ENCODE assay signal across 11 mouse cellular contexts in the genomic region with DNA sequence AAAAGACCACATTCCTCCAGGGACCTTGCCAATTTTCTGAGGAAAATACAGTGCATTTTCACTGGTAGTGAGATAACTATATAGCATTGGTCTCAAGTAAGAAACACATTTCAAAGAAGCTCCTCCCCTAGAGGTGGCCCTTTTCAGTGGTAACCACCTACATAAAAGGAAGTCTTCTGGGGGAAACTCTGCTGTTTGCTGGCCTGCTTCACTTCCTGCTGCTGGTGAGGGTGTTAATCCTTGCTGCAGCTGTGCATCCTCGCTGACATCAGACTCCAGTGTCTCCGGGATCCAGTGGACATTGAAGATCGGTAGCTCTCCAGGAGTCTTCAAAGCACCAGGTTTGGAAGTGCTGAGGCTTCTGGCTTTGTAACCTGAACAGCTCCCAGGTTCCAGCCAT. TPM values are rescaled to one million over a fixed set of nuclear protein-coding genes. Genes with fewer than 3 reads are reported as not detected.
DNase-seq lines count a peak whose midpoint lies in the region; ATAC-seq and TF ChIP-seq lines count a peak whose summit lies in the region.
"Not testable (repeated sequence)": the region's sequence is repeated elsewhere in the genome, so short reads cannot be mapped to it uniquely, and the experiment has no call there.
"Had no signal": no experiment of that assay in that cellular context is flagged by ENCODE, and none has a peak within 500 bp of the region (broad histone marks: within the 10 kb centered on the region; RNA-seq: fewer than 3 reads in every experiment).

Gene Slc28a2, plus strand, starts transcription at position 278 of the 400 bp plus-strand sequence.

- H3K4me2 ChIP-seq in heart, embryonic 16.5 days (ENCODE audit: low read depth, low read length), result not testable (repeated sequence)

- peak within 1 kb of the TSS; percentile 54; the same call in 1 of the 2 replicates for H3K27ac ChIP-seq in gastrocnemius, adult 2 months
- not testable (repeated sequence) for H3K27ac ChIP-seq in heart, embryonic 16.5 days (ENCODE audit: low read length); thymus, adult 2 months (ENCODE audit: control insufficient read depth, insufficient read depth, low read length)

- intact Hi-C loops in gastrocnemius, adult 2 months (cut with DNase I), result not testable (repeated sequence)

- not testable (repeated sequence) for H3K36me3 ChIP-seq in heart, embryonic 16.5 days (ENCODE audit: control insufficient read depth, insufficient read depth); thymus, adult 2 months (ENCODE audit: control insufficient read depth, insufficient read depth, low read length)

- DNase-seq in gastrocnemius, adult 2 months, result peak; percentile 22
- DNase-seq in spleen, adult 18-20 months, result peak; percentile 16 to 39
- peak; percentile 43 for DNase-seq in thymus, adult 2 months

- not testable (repeated sequence) for H3K9ac ChIP-seq in heart, embryonic 16.5 days (ENCODE audit: low read length)

- H3K27me3 ChIP-seq in heart, embryonic 16.5 days (ENCODE audit: control insufficient read depth, insufficient read depth, low read length); thymus, adult 2 months (ENCODE audit: control insufficient read depth, insufficient read depth, low read length): not testable (repeated sequence)

- TF ChIP-seq CTCF in gastrocnemius, adult 2 months (IDR thresholded peaks at IDR 0.05); thymus, adult 2 months (IDR thresholded peaks at IDR 0.05; ENCODE audit: borderline replicate concordance, control insufficient read depth, extremely low read depth, insufficient read depth, low read length, poor library complexity): not testable (repeated sequence)

- H3K4me1 ChIP-seq in heart, embryonic 16.5 days (ENCODE audit: control insufficient read depth, insufficient read depth, low read length); thymus, adult 2 months (replicated peaks; ENCODE audit: control insufficient read depth, insufficient read depth, low read length): not testable (repeated sequence)

- not testable (repeated sequence) for TF ChIP-seq POLR2A in thymus, adult 2 months (IDR thresholded peaks at IDR 0.05; ENCODE audit: control insufficient read depth, extremely low read depth, insufficient read depth, low read length, poor library complexity)

- H3K4me3 ChIP-seq in gastrocnemius, adult 2 months, result peak within 1 kb of the TSS; percentile 51
- not testable (repeated sequence) for H3K4me3 ChIP-seq in heart, embryonic 16.5 days (ENCODE audit: low read length)
- peak within 1 kb of the TSS; percentile 35 for H3K4me3 ChIP-seq in thymus, adult 2 months (ENCODE audit: control insufficient read depth, insufficient read depth, low read length)

- WGBS in heart, embryonic 16.5 days, result 12% methylated on average over 3 of the region's 3 CpGs
- 0% methylated on average over 3 of the region's 3 CpGs for WGBS in thymus, adult 2 months

- ATAC-seq in activated CD4-positive, CD25-positive, alpha-beta regulatory T cell, adult 4 months, result peak; percentile 95
- ATAC-seq in heart, embryonic 16.5 days (replicated peaks; ENCODE audit: extremely low read depth, insufficient read depth, low FRiP score), result peak; percentile 41; the same call in 1 of the 2 replicates
- ATAC-seq in inflammation-experienced regulatory T-cells, adult 6 months, result peak; percentile 94
- ATAC-seq in megakaryocyte, adult 5-6 weeks (ENCODE audit: poor library complexity, severe bottlenecking), result peak; percentile 98

- H3K9me3 ChIP-seq in heart, embryonic 16.5 days (replicated peaks; ENCODE audit: control insufficient read depth, low read length), result not testable (repeated sequence)

RNA-seq across cellular contexts. Expression of gene Slc28a2, which starts in this region (rescaled TPM):
- polyA plus RNA-seq in activated CD4-positive, CD25-positive, alpha-beta regulatory T cell, adult 4 months (2017; shearing (Covaris generic)), result 100 to 1,000 TPM in 1 of 2 experiments, 10 to 100 TPM in 1; 98.0 to 106 TPM
- total RNA-seq in gastrocnemius, adult 2 months (2021), result 1 to 10 TPM; 5.6 to 9.9 TPM
- polyA plus RNA-seq in heart, embryonic 16.5 days (2015; fragmentation: Nextera tagmentation; extraction: Ambion mirVana), result 2.1 and 2.4 TPM in 2 replicates
- polyA plus RNA-seq in inflammation-experienced regulatory T-cells, adult 6 months (2017; shearing (Covaris generic)), result 100 to 1,000 TPM in 2 of 3 experiments, 10 to 100 TPM in 1; 66.9 to 135 (median 110) TPM
- 9.8 and 11.4 TPM in 2 replicates for total RNA-seq in megakaryocyte, adult 5-6 weeks (2015)
- 12.6 and 14.9 TPM in 2 replicates for total RNA-seq in megakaryocyte, adult 5-6 weeks (2017)
- polyA plus RNA-seq in thymus, adult 2 months (2012; rRNA removed), result 22.9 and 28.7 TPM in 2 replicates
- polyA plus RNA-seq: embryonic facial prominence, embryonic 13.5 days; limb, embryonic 11.5 days; midbrain, embryonic 13.5 days; myocyte had no signal

Comparison
In these comparisons a context has a peak if more than half of its experiments do, and no peak if none do; other contexts are left out.
1. ATAC-seq: peak in every context shown above with its lines; median percentile 98 in megakaryocyte, adult 5-6 weeks; 95 in activated CD4-positive, CD25-positive, alpha-beta regulatory T cell, adult 4 months; 94 in inflammation-experienced regulatory T-cells, adult 6 months; 41 in heart, embryonic 16.5 days.